Mouse (Mus musculus): ENCODE data around the gene Aqp9. TPM values are rescaled to one million over a fixed set of nuclear protein-coding genes. Genes with fewer than 3 reads are reported as not detected.

Aqp9 gene
- total RNA-seq, 1 experiment from 2014 or later, result 58.1 TPM

GRCm38 (mm10) chr9:71077251-71077825 lies 91.1 kb downstream of the Aqp9 start:
- ATAC-seq (ENCODE audit: extremely low read depth, insufficient number of reproducible peaks, low FRiP score, poor library complexity, severe bottlenecking), result no peak

- no peak for ATAC-seq (ENCODE audit: extremely low read depth, insufficient number of reproducible peaks, low FRiP score, poor library complexity, severe bottlenecking)
Observed at GRCm38 (mm10) chr9:71076201-71076648, 92.3 kb downstream of the Aqp9 start.

GRCm38 (mm10) chr9:71073831-71074230 lies 94.7 kb downstream of the Aqp9 start:
- ATAC-seq (ENCODE audit: extremely low read depth, insufficient number of reproducible peaks, low FRiP score, poor library complexity, severe bottlenecking), result 0 out of 2 replicates have a peak, but pooled peaks have one; percentile 36

GRCm38 (mm10) chr9:71073076-71073475 lies 95.4 kb downstream of the Aqp9 start:
- no peak for ATAC-seq (ENCODE audit: extremely low read depth, insufficient number of reproducible peaks, low FRiP score, poor library complexity, severe bottlenecking)

- no peak for ATAC-seq (ENCODE audit: extremely low read depth, insufficient number of reproducible peaks, low FRiP score, poor library complexity, severe bottlenecking)
Observed at GRCm38 (mm10) chr9:71072502-71072901, 96.0 kb downstream of the Aqp9 start.

- no peak for ATAC-seq (ENCODE audit: extremely low read depth, insufficient number of reproducible peaks, low FRiP score, poor library complexity, severe bottlenecking)
Observed at GRCm38 (mm10) chr9:71071581-71072330, 96.7 kb downstream of the Aqp9 start.

- no peak for ATAC-seq (ENCODE audit: extremely low read depth, insufficient number of reproducible peaks, low FRiP score, poor library complexity, severe bottlenecking)
Observed at GRCm38 (mm10) chr9:71070628-71071027, 97.9 kb downstream of the Aqp9 start.

- ATAC-seq (ENCODE audit: extremely low read depth, insufficient number of reproducible peaks, low FRiP score, poor library complexity, severe bottlenecking), result no peak
Observed at GRCm38 (mm10) chr9:71068866-71069390, 99.6 kb downstream of the Aqp9 start.

- no peak for ATAC-seq (ENCODE audit: extremely low read depth, insufficient number of reproducible peaks, low FRiP score, poor library complexity, severe bottlenecking)
Observed at GRCm38 (mm10) chr9:71067156-71067555, 101.3 kb downstream of the Aqp9 start.

GRCm38 (mm10) chr9:71066491-71066890 lies 102.0 kb downstream of the Aqp9 start:
- no peak for ATAC-seq (ENCODE audit: extremely low read depth, insufficient number of reproducible peaks, low FRiP score, poor library complexity, severe bottlenecking)

GRCm38 (mm10) chr9:71065343-71065875 lies 103.1 kb downstream of the Aqp9 start:
- ATAC-seq (ENCODE audit: extremely low read depth, insufficient number of reproducible peaks, low FRiP score, poor library complexity, severe bottlenecking), result no peak

GRCm38 (mm10) chr9:71064291-71064840 lies 104.1 kb downstream of the Aqp9 start:
- ATAC-seq (ENCODE audit: extremely low read depth, insufficient number of reproducible peaks, low FRiP score, poor library complexity, severe bottlenecking), result no peak

- ATAC-seq (ENCODE audit: extremely low read depth, insufficient number of reproducible peaks, low FRiP score, poor library complexity, severe bottlenecking), result no peak
Observed at GRCm38 (mm10) chr9:71063551-71063950, 104.9 kb downstream of the Aqp9 start.

GRCm38 (mm10) chr9:71062976-71063375 lies 105.5 kb downstream of the Aqp9 start:
- ATAC-seq (ENCODE audit: extremely low read depth, insufficient number of reproducible peaks, low FRiP score, poor library complexity, severe bottlenecking), result no peak

- ATAC-seq (ENCODE audit: extremely low read depth, insufficient number of reproducible peaks, low FRiP score, poor library complexity, severe bottlenecking), result no peak
Observed at GRCm38 (mm10) chr9:71062301-71062700, 106.2 kb downstream of the Aqp9 start.

Other genes starting within 250 kb of the Aqp9 start
- 0.61 TPM in 1 of 2 replicates, not detected in the other for gene Lipc, start 216.5 kb downstream of the Aqp9 start, total RNA-seq (2017)
- not detected in 2 replicates for gene Aldh1a2, start 47.1 kb upstream of the Aqp9 start, total RNA-seq (2017)